Mouse (Mus musculus): ENCODE measurements around the gene Pou3f1.

DNA sequence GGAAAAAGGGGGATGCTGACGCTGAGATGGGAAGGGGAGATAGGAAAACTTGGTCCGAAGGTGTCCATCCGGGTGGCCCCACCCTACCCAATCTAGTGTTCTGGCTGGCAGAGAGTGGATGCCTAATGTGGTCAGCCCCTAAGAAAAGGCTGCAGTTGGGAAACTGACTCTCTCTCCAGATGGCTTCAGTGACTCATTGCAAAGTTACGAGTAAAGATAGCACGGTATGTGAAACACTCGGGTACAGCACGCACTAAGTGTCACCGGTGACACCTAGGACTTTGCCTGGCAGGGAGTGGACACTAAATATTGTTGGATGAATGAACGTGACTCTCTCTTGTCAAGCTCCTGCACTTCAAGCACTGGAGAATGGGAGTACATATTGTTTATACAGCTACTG lies 12.7 kb upstream of the Pou3f1 start:
- TF ChIP-seq GATA1 (IDR thresholded peaks at IDR 0.05; ENCODE audit: low read length) (no peak), TAL1 (IDR thresholded peaks at IDR 0.05; ENCODE audit: low read length) (no peak)

All from erythroblast, embryonic 14.5 days (primary cell).